Mouse (Mus musculus) ES-Bruce4 (cell line): ENCODE measurements around the gene Hsf2bp. TPM values are rescaled to one million over a fixed set of nuclear protein-coding genes. Genes with fewer than 3 reads are reported as not detected.

Experiments
- H3K27ac ChIP-seq: 2 replicates; pipeline ENCODE4 v1.5.1; 2012; ENCODE audit warnings: low read length, inconsistent platforms; ENCODE audit not compliant: insufficient read depth
- H3K27me3 ChIP-seq: 2 replicates; pipeline ENCODE4 v1.6.1; 2012; ENCODE audit warnings: mild to moderate bottlenecking, low read length, inconsistent platforms; ENCODE audit not compliant: control insufficient read depth, poor library complexity, insufficient read depth, severe bottlenecking
- H3K36me3 ChIP-seq: 2 replicates; pipeline ENCODE4 v1.6.1; 2012; ENCODE audit warnings: inconsistent platforms, mild to moderate bottlenecking, low read length, moderate library complexity; ENCODE audit not compliant: control insufficient read depth, poor library complexity, insufficient read depth, severe bottlenecking
- H3K4me1 ChIP-seq: one replicate; pipeline ENCODE4 v1.8.1; 2011; ENCODE audit warnings: low read length; ENCODE audit not compliant: control insufficient read depth, insufficient read depth
- H3K4me3 ChIP-seq: 2 replicates; pipeline ENCODE4 v1.5.1; 2011; ENCODE audit warnings: low read depth, mild to moderate bottlenecking, low read length
- H3K9ac ChIP-seq: 2 replicates; pipeline ENCODE4 v1.6.1; 2012; ENCODE audit warnings: low read depth, mild to moderate bottlenecking, inconsistent platforms; ENCODE audit not compliant: poor library complexity, severe bottlenecking
- H3K9me3 ChIP-seq: replicated peaks from 2 replicates; pipeline ENCODE4 v1.6.1; 2012; ENCODE audit warnings: mild to moderate bottlenecking, low read length, inconsistent platforms; ENCODE audit not compliant: control insufficient read depth, poor library complexity, insufficient read depth, severe bottlenecking
- CTCF ChIP-seq: IDR thresholded peaks from one replicate; pipeline ENCODE4 v1.8.1; 2011; ENCODE audit warnings: low read depth, low read length
- EP300 ChIP-seq: IDR thresholded peaks from 2 replicates; pipeline ENCODE4 v1.6.1; 2011; ENCODE audit warnings: low read depth, low read length; ENCODE audit not compliant: insufficient read depth
- POLR2A ChIP-seq: IDR thresholded peaks from one replicate; pipeline ENCODE4 v1.8.1; 2011; ENCODE audit warnings: low read length; ENCODE audit not compliant: insufficient read depth
- polyA plus RNA-seq: library from polyadenylated mRNA; stranded (reverse); fragments of >200 nt; gene quantifications from 2 replicates; pipeline ENCODE4 v1.2.4, GENCODE M21; 2011; ENCODE audit warnings: low read depth; ENCODE audit not compliant: missing spikeins, insufficient read depth, insufficient read length

The Hsf2bp gene
- polyA plus RNA-seq, 1 experiment: 55.0 TPM

GRCm38 (mm10) chr17:31989035-31989434 is 47.1 kb downstream of the Hsf2bp start:
- no peak overlapping the region for H3K4me3 ChIP-seq
- TF ChIP-seq EP300: no peak
- TF ChIP-seq POLR2A: no peak
- TF ChIP-seq CTCF: no peak

DNA sequence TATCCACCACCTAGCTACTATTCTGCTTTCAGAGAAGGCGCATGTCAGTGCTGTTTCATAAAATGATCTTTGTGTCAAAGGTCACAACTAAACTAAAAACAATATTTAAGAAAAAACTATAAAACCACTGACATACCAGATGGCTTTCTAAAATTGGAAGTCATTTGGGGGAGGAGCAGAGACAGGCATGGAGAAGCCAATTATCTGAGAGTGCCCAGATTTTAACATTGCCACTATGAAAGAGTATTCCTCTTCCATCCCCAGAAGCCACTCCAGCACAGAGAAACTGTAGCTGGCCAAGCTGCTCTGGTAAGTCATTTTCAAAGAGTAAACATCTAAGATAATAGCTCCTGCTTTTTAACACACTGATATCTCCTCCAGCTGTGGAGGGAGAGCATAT is 49.2 kb downstream of the Hsf2bp start:
- TF ChIP-seq POLR2A: no peak
- TF ChIP-seq EP300: no peak
- H3K4me1 ChIP-seq: no peaks in the 10 kb centered on the region
- H3K27me3 ChIP-seq: no peaks in the 10 kb centered on the region
- H3K36me3 ChIP-seq: no peaks in the 10 kb centered on the region
- no peak overlapping the region for H3K9ac ChIP-seq
- no peak overlapping the region for H3K27ac ChIP-seq
- no peak overlapping the region for H3K4me3 ChIP-seq
- H3K9me3 ChIP-seq: no peaks in the 10 kb centered on the region

More at GRCm38 (mm10) chr17:31989035-31989434, 47.1 kb downstream of the Hsf2bp start:
- Histone ChIP-seq H3K36me3 (no peaks in the 10 kb centered on the region; the same call in 1 of the 2 replicates), H3K27me3 (no peaks in the 10 kb centered on the region), H3K27ac (no peak overlapping the region), H3K9me3 (no peaks in the 10 kb centered on the region), H3K4me1 (no peaks in the 10 kb centered on the region), H3K9ac (no peak overlapping the region)

DNA sequence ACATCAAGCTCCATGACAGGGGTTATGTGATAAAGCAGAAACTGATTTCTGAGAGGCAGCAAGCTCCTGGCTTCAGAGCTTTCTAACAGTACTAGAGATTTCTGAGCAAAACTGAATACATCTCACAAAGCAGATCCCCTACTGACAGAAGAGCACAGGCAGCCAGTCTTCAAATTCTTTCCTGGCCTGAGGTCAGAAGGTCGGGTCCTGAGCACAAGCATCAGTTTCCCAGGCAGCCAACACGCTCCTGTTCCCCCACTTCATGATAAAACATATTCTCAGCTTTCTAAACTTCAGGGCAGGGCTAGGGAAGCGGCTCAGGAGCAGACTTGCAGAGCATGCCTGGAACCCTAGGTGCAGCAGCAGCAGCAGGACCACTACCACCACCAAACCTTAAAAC is 52.7 kb downstream of the Hsf2bp start:
- no peak for TF ChIP-seq EP300
- TF ChIP-seq POLR2A: no peak
- no peak for TF ChIP-seq CTCF
- Histone ChIP-seq H3K27me3 (no peaks in the 10 kb centered on the region), H3K9me3 (no peaks in the 10 kb centered on the region), H3K36me3 (no peaks in the 10 kb centered on the region), H3K4me3 (no peak overlapping the region), H3K4me1 (no peaks in the 10 kb centered on the region), H3K27ac (no peak overlapping the region), H3K9ac (no peak overlapping the region)

DNA sequence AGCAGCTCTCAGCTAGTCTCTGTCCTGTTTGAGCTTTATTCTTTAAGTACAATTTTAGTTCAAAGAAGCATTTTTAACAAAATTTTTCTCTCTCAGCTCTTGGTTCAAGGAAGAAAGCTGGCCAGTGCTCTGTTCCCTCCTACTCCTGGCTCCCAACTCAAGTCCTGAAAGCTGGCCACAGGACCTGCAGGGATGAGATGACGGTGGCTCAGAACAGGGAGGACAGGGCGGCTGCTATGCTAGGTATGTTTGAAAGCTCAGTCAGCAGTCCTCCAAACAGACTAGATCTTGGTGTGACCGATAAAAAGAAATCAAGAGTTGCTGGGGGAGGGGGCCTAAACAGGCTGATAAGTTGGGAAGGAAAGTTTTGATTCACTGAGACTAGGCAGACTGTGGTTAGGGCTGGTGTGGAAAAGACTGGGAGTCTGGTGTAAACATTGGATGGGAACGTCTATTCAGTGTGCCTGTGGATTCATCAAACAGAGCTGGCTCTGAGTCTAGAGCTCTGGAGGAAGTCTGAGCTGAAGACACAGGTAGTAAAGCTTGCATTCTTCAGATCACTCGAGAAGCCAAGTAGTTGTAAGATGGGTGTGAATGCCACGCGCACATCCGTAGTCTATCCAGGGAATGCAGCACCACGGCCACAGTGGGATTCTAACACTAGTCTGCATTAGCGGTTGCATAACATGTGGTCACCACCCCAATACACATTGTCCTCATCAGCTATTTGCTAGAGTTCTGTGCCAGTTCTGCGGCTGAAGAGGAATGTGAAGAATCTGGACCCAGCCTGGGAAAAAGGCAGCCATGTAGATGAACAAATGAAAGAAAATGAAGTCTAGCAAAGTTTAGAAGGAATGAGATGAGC is 53.6 kb downstream of the Hsf2bp start:
- TF ChIP-seq EP300: no peak
- no peak for TF ChIP-seq POLR2A
- no peak for TF ChIP-seq CTCF
- no peak overlapping the region for H3K9ac ChIP-seq
- no peaks in the 10 kb centered on the region for H3K36me3 ChIP-seq
- no peaks in the 10 kb centered on the region for H3K27me3 ChIP-seq
- no peaks in the 10 kb centered on the region for H3K9me3 ChIP-seq
- no peak overlapping the region for H3K4me3 ChIP-seq
- no peak overlapping the region for H3K27ac ChIP-seq
- H3K4me1 ChIP-seq: no peaks in the 10 kb centered on the region

DNA sequence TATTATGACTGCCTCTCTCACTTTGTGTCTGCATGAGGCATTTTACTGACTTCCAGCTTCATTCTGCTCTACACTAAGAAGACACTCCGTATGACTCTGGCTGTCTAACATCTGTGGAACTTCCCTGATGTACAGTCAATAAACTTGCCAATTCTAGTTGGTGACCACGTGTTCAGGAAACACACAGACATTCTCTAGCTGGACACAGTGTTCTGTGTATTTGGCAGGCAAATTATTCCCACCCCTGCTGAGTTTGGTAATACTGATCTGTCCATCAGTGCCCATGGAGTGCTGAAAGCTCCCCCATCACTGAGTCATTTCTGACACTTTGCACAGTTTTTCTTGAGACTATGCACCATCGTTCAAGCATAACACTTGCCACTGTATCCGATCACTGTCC is 56.3 kb downstream of the Hsf2bp start:
- no peak overlapping the region for H3K27ac ChIP-seq
- H3K27me3 ChIP-seq: no peaks in the 10 kb centered on the region
- no peaks in the 10 kb centered on the region for H3K9me3 ChIP-seq

DNA sequence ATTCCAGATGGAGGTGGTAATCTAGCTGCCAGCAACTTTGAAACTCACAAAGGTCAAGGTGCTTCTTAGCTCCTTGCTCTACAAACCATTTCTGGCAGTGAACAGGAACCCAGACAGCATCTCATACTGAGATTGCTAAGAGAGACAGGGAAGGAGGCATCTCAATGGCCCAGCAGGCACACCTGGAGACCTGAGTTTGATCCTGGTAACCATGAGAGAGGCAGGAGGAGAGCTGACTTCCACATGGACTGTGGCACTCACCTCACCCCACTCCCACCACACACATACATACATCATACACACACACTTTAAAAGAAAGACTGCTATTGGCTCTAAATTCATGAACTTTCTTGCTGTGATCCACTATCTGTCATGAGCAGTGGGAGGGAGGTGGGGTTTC is 59.0 kb downstream of the Hsf2bp start:
- Histone ChIP-seq H3K9me3 (no peaks in the 10 kb centered on the region), H3K4me1 (no peaks in the 10 kb centered on the region), H3K36me3 (no peaks in the 10 kb centered on the region), H3K27ac (no peak overlapping the region), H3K9ac (no peak overlapping the region), H3K27me3 (no peaks in the 10 kb centered on the region), H3K4me3 (no peak overlapping the region)
- TF ChIP-seq CTCF (no peak), POLR2A (no peak), EP300 (no peak)

More for the DNA sequence above, 56.3 kb downstream of the Hsf2bp start:
- Histone ChIP-seq H3K36me3 (no peaks in the 10 kb centered on the region), H3K4me1 (no peaks in the 10 kb centered on the region), H3K4me3 (no peak overlapping the region), H3K9ac (no peak overlapping the region)
- TF ChIP-seq CTCF: no peak
- no peak for TF ChIP-seq EP300
